Mouse (Mus musculus) spleen, adult 2 months (tissue): ENCODE results near the gene Egfem1.

Source experiments
- CTCF ChIP-seq: fragments of 200-500 bp; IDR thresholded peaks from 2 replicates; pipeline ENCODE4 v1.5.1; 2011; ENCODE audit warnings: mild to moderate bottlenecking, inconsistent platforms; ENCODE audit not compliant: insufficient read depth, insufficient read length, insufficient replicate concordance; ENCODE audit errors: extremely low read depth
- POLR2A ChIP-seq: fragments of 200-500 bp; IDR thresholded peaks from 2 replicates; pipeline ENCODE4 v1.6.1; 2011; ENCODE audit warnings: low read depth, low read length, inconsistent platforms

DNA sequence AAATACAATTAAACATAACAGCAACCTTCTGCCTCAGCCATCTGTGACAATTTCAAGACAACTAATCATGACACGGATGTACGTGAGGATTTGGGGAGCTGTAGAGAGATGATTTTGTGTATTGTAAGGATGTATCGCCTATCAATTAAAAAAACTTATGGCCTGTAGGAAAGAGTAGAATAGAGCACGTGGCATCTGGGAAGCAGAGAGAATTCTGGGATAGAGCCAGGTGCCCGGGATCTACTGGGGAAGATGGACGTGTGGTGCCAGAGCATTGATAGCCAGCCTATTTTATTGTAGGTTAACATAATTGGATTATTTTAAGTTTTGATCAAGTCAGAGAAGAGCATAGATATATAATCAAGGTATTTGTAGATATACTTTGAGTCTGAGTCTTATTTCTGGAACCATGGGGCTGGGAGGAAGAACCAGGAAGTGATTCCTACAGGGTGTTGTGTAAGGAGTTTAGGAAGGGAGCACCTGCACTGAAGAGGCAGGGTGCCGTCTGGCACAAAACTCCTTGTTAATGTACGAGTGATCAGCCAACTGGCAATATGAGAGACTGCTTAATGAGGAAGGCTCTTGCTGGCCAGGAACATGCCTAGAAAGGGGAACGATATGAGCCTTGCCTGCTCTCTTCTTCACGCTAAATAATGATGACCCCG, 443.6 kb downstream of the Egfem1 start:
- TF ChIP-seq POLR2A (no peak), CTCF (no peak)
